Mouse (Mus musculus) heart, adult 2 months (tissue): ENCODE data around the gene Cyp26b1.

ENCODE experiments used
- CTCF ChIP-seq: fragments of 200-600 bp; IDR thresholded peaks from 2 replicates; pipeline ENCODE4 v1.8.1; 2022; ENCODE audit warnings: antibody characterized with exemption, mild to moderate bottlenecking, moderate library complexity
- EP300 ChIP-seq: fragments of 200-500 bp; IDR thresholded peaks from 2 replicates; pipeline ENCODE4 v1.6.1; 2011; ENCODE audit warnings: low read depth, low read length, control low read depth; ENCODE audit not compliant: insufficient read depth

DNA sequence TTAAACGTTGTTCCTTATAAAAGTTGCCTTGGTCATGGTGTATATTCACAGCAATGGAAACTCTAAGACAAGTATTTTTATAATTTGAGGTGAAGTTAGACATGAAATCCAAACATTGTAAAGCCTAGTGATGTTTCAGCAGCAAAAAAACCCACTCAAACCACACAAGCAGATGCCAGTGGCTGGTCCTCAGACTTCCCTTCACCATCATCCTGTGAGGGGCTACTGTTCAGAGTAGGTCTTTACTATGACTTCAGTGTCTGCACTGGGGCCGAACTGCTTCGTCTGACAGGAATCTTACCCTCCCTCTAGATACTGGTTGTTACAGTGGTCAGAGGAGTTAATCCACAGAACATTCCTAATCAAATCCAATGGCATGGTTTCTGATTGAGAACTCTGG is 19.9 kb upstream of the Cyp26b1 start:
- TF ChIP-seq CTCF (no peak), EP300 (no peak)
